Mouse (Mus musculus) ES-E14 (cell line): ENCODE data around the gene Nhlrc4.

Source experiments
- CHD2 ChIP-seq: IDR thresholded peaks from 2 replicates; pipeline ENCODE4 v1.6.1; 2014; ENCODE audit warnings: mild to moderate bottlenecking, low read depth, low read length, inconsistent platforms
- MAFK ChIP-seq: IDR thresholded peaks from 2 replicates; pipeline ENCODE4 v1.6.1; 2014; ENCODE audit warnings: mild to moderate bottlenecking, low read depth, low read length, inconsistent platforms; ENCODE audit not compliant: insufficient read depth
- ZNF384 ChIP-seq: IDR thresholded peaks from 2 replicates; pipeline ENCODE4 v1.6.1; 2012; ENCODE audit warnings: low read depth, low read length, inconsistent platforms

GRCm38 (mm10) chr17:25948051-25948450 lies 3.3 kb upstream of the Nhlrc4 start:
- TF ChIP-seq ZNF384 (no peak), MAFK (no peak), CHD2 (no peak)
